Mouse (Mus musculus) ovary, postnatal 14 days (tissue): ENCODE measurements around the gene Ly6g6e.
"Not testable (repeated sequence)": the region's sequence is repeated elsewhere in the genome, so short reads cannot be mapped to it uniquely, and the experiment has no call there.

Experiments used
- DNase-seq: peaks from one replicate; pipeline ENCODE4 v3.0.0; 2022; ENCODE audit warnings: low spot score

The Ly6g6e gene

DNA sequence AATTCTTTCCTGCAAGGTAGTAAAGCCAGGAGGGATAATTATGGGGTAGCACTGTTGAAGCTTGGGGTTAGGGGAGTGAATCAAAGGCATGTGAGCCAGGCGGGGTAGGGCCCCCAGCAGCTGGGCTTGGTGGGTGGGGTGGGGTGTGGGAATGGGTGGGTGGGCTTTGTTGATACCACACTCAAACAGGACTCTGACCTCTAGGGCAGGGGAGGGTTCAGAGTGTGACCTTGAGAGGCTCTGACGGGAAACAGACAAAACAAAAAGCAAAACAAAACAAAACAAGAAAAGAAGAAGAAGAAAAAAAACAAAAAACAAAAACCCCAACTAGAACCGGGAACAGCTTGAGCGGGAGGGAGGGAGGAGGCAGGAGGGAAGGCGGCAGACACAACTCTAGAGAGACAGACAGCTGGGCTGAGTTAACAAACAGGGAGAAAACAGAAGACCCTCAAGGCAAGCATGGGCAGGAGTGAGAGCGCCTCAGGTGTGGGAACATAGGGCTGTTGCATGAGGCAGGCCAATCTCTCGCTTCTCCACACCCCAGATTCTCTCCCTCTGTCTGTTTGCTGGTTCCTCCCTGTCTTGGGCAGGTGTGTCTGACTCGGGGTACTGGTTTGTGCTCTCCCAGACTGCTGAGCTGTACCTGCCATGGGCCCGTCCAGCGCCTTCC lies at the start of gene Ly6g6e:
TSS of gene Ly6g6e (plus strand) at position 396 of the 670 bp plus-strand sequence.
- no peak for DNase-seq

DNA sequence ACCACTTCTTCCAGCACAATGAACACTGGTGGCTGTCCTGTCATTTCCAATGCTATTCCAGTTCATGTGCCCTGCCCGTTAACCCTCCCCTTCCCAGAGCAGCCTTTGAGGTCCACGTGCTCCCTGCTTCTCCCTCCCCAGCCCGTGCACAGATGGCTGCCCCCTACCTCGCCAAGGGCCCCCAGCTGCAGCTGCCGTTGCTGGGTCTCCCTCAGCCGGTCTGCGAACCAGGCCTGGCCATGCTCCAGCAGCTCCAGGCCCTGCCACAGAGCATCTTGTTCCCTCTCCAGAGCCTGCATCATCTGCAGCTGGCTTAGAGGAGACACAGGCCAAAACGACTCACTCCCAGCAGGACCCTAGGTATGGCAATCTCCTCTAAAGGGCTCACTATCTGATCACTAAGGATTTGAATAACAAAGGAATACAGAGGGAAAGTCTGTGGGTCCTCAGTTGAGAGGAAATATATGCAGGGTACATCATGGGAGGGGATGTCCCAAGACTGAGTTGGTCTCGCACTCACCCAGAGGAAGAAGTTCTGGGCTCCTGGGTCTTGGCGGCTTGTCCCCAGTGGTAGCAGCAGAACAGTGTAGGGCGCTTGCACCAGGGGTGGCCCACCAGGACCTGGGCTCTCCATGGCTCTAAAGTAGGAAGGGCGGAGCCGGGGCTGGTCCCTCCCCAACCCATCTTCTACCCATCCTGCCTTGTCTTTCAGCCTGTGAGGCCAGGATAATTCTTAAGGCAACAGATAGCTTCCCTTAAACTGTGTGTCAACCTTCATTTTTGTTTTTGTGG lies 49.2 kb upstream of the Ly6g6e start, which contains the start of gene Sapcd1:
TSS of gene Sapcd1 (minus strand) at position 740 of the 792 bp plus-strand sequence.
- no peak for DNase-seq

- DNase-seq = no peak
These were observed 48.4 kb upstream of the Ly6g6e start for GRCm38 (mm10) chr17:35028315-35028714.

DNA sequence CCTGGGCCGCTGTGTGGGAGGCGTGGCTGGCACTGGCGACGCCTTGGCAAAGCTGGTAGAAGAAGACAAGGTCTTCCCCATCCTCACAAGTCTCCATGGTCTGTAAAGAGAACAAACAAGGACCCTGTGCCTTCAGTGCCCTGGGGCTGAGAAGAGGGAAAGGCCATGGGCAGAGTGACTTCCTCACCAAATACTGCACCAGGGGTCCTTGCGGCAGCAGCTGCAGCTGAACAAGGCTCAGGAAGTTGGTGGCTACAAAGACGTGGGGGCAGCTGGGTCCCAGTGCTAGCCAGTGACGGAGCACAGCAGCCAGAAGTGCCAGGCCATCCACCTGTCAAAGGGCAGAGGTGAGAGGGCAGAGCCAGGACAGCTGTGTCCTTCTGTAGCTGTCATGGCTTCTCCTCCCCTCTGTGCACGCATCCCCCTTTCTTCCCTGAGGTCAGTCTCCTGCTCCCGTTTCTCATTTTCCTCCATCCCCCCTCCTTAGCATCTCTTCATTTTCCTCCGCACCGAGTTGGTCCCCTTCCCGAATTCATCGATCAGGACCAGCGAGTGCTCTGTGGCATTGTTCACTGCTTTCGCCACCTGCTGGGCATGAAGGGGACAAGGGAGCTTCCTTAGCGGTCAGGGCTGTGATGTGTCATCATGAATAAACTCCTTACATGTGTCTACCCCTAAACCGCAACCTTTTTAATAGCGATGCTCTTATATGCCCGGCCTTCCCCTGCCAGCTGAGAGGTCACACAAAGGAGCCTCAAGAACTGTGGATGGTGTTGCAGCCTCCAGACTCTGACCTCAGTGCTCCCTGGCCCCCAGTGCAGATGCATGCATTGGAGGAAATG lies 46.8 kb upstream of the Ly6g6e start:
- DNase-seq = no peak

GRCm38 (mm10) chr17:35031272-35031671 lies 45.4 kb upstream of the Ly6g6e start:
- no peak for DNase-seq

- no peak for DNase-seq
These were observed 44.8 kb upstream of the Ly6g6e start for GRCm38 (mm10) chr17:35031880-35032279.

DNA sequence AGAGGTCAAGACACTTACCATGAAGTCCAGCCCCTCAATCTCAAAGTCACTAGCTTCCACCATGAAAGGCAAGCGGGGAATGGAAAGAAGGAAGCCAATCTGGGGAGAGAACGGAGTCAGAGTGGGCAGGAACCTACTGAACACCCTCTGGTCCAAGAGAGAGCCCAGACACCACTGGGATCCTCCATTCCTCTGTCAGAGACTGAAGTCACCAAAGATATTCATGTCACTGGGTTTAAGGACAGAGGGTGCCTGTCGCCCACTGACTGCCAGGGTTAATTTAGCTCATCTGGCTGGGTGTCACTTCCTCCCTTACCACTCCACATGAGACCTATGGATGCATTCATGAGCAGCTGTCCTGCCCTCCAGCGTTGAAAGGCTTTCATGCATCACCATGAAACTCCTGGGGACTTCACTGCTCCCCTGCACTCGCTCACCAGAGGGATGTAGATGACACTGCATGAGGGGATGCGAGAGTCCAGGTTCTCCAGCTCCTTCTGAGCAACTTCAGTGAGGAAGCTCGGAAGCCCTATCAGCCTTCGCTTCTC lies 44.3 kb upstream of the Ly6g6e start:
- no peak for DNase-seq

- DNase-seq = not testable (repeated sequence)
These were observed 43.0 kb upstream of the Ly6g6e start for GRCm38 (mm10) chr17:35033703-35034102.

GRCm38 (mm10) chr17:35034896-35035295 lies 41.8 kb upstream of the Ly6g6e start:
- DNase-seq = no peak

GRCm38 (mm10) chr17:35039121-35039873 lies 37.4 kb upstream of the Ly6g6e start:
- DNase-seq = no peak

GRCm38 (mm10) chr17:35043794-35044193 lies 32.9 kb upstream of the Ly6g6e start:
- DNase-seq = no peak

DNA sequence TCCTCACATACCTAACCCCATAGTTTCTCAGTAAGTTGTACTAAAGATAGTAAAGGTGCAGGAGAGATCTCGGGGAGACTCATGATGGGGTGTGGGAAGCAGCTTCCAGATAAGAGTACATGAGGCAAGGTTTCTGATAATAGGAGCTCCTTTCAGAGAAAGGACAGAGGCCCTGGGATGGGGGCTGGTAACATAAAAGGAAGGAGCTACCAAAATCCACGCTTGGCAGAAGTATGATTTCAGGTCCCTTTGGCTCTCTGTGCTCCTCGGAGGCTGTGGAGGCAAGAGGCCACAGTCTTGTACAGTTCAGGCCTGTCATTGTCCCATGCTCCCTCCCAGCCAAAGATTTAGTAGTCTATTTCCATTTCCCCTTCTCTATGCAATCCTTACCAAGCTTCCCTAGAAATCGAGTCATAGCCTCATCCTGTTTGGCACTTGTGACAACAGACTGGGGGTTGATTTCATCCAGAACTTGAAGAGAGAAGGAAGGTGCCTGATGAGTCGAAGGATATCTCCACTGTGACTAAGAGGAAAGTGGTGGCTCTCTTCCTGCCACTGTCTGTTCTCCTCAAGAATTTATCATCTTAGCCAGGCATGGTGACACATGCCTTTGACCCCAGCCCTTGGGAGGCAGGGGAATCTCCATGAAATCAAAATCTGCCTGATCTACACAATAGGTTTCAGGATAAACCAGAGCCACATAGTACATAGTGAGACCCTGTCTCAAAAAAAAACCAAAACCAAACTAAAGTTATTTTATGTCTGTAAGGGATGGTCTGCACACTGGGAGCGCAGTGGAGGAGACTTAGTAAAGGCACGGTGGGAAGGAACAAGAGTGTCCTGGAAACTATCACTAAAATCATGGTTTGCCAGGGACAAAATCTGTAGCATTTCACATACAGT lies 31.5 kb upstream of the Ly6g6e start:
- DNase-seq = no peak

- no peak for DNase-seq
These were observed 30.7 kb upstream of the Ly6g6e start for GRCm38 (mm10) chr17:35045807-35046680.

DNA sequence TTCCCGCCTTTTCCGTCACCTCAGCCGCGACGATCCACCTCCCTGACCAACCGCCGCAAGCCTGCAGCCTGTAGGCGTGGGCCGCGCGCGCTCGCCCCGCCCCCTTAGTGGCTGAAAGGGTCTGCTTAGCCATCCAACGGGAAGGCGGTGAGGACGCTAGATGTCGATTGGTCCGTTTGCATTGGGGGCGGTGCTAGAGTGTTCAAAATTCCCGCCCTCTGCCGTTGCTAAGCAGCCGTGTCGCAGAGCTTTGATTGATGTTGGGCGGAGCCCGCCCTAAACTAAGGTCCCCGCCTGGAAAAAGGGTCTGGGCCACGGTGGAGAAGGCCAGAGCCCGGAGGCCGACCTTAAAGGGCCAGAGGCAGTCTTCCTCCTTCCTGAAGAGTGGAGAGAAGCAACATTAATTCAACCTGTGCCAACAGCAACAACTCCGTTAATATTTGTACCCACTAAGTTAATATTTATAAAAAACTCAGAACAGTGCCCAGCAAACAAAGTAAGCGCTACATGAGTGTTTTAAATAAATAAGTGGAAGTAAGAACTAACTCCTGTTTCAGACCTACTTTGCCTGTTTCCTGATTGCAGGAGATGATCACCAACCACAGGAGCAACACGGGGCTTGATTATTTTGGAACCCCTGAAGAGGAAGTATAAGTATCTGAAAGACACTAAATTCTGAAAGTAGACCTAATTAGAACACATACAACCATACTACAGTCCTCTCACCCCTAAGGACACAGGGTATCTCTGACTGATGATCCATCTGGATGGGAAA lies 29.8 kb upstream of the Ly6g6e start, which contains the start of gene Msh5:
TSS of gene Msh5 (minus strand) at position 65 of the 775 bp plus-strand sequence.
- peak; percentile 96 for DNase-seq

- DNase-seq = no peak
These were observed 29.0 kb upstream of the Ly6g6e start for GRCm38 (mm10) chr17:35047688-35048087.

- DNase-seq = no peak
These were observed 28.4 kb upstream of the Ly6g6e start for GRCm38 (mm10) chr17:35048149-35048931.

- DNase-seq = no peak
These were observed 27.7 kb upstream of the Ly6g6e start for GRCm38 (mm10) chr17:35048932-35049440.
